Mouse (Mus musculus) megakaryocyte progenitor cell, adult 5-6 weeks (primary cell): Measurements from ENCODE around the gene Gm36028. TPM values are rescaled to one million over a fixed set of nuclear protein-coding genes. Genes with fewer than 3 reads are reported as not detected.

Experiments
- ATAC-seq: replicated peaks from 2 replicates; pipeline ENCODE4 v1.8.0; 2016; ENCODE audit warnings: mild to moderate bottlenecking, moderate TSS enrichment, inconsistent platforms; ENCODE audit not compliant: poor library complexity
- total RNA-seq, 2 experiments: library from RNA; stranded (forward) in 1 of 2; stranded (reverse) in 1 of 2; fragments of 157-497, 149-512 nt in 1 of 2; fragments of 200-1000 nt in 1 of 2; gene quantifications; 2 replicates each; pipeline versions ENCODE4 v1.2.3 to v1.2.4; 2015 to 2017

Gene Gm36028
- total RNA-seq, 2 experiments from 2014 or later = 0.50 TPM; not detected in 1

DNA sequence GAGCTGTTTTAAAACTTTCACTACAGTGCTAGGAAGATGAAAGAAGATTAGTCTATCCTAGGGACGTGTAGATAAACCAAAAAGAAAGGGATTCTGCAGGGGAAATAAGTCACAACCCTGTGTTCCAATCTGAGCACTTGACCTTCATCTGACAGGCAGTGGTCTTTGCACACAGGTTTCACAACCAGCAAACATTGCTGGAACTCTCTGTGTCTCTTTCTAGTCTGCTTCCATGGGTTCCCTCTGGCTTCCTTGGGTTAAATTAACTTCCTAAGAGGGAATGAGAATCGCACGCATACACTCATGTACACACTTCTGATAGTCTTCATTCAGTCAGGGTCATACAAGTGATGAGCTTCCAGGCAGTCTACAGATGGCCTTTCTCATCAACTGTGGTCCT, 2.9 kb upstream of the Gm36028 start:
- no peak for ATAC-seq

DNA sequence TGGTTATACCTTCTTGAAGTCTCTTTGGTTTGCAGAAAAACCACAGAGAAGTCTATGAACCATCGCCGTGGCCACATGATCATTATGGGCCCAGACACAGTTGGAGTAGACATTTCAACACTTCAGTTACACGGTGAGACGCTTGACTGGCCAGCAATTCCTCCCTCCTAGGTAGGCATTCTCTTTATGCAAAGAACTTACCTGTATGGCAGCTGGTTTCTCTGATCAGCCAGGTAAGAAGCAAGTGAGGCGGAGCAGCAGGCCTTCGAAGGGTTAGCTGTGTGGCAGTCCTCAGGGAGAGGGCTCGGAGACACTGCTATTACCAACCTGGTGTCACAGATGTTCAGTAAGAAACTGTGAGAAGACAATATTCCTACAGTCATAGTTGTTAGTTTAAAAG, 733 bp downstream of the Gm36028 start:
- no peak for ATAC-seq

GRCm38 (mm10) chr16:37857495-37857894, 3.5 kb downstream of the Gm36028 start:
- ATAC-seq = no peak

DNA sequence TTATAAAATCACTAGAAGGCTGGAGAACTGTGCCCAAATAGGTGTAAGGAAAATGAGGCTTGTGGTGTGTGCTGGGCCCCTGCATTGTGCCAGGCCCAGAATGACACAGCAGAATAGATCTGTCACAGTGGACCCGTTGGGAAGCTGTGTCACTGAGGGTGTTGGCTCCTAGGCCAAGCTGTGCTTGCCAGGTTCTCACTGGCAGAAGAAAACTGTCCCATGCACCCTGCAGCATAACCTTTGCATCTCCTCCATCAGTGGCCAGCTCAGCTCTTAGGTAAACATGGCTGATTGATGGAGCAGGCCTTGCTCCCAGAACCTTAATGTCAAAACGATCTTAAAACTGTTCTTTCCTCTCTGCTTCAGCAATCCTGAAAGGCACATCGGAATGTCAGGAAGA, 4.6 kb downstream of the Gm36028 start:
- ATAC-seq = peak; percentile 71

GRCm38 (mm10) chr16:37855583-37855982, 5.4 kb downstream of the Gm36028 start:
- no peak for ATAC-seq

DNA sequence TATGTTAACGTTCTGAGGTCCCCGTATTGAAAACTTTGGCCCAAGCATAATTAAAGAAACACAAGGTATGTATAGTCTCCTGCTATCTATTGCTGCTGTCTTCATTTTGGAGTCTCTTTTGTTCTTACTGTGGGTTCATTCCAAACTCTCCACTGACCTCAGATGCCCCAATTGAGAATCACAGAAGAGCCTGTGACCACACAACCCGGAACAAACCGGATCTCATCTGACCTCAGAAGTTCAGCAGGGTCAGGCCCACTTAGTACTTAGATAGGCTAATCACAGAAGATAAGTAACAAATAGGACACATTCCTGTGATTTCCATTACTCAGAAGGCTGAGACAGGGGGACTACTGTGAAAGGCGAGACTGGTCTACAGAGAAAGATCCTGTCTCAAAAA, 6.4 kb downstream of the Gm36028 start:
- no peak for ATAC-seq

DNA sequence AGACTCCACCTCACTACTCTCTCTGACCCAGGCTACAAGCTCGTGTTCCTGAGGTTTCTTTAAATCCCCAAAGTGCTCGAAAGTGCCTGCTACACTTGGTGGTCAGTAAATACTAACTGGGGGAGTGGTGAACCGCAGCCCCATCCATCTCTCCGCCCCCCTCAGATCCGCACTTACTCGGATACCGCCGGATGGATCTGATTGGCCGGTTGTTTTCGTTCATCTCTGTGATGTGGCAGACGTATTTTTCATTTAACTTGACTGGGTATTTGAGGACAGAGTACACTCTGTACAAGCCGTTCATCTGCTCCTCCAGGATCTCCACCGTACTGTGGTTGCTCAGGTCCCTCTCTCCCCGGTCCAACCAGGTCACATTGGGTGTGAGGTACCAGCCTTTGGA, 6.9 kb downstream of the Gm36028 start:
- ATAC-seq = no peak

GRCm38 (mm10) chr16:37853279-37853678, 7.7 kb downstream of the Gm36028 start:
- no peak for ATAC-seq

- no peak for ATAC-seq
Observed at GRCm38 (mm10) chr16:37851366-37851765, 9.6 kb downstream of the Gm36028 start.

DNA sequence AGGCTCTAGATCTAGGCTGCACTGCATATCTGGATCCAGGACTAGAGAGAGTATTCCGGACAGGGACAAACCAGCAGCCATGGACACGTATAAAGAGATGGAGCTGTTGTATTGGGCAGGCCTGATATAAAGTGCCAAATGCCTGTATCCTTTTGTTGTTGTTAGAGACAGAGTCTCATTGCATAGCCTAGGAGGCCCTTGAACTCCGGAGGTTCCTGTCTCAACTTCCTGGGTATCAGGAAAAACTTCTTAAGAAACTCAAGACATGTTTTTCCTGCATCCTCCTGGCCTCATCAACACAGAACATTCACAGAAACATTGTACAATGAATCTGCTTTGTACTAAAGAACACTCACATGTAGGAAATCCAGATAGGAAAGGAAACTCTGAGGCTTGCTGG, 13.9 kb downstream of the Gm36028 start:
- no peak for ATAC-seq

GRCm38 (mm10) chr16:37845202-37845925, 15.6 kb downstream of the Gm36028 start:
- ATAC-seq = no peak

- ATAC-seq = no peak
Observed at GRCm38 (mm10) chr16:37843740-37844139, 17.2 kb downstream of the Gm36028 start.

DNA sequence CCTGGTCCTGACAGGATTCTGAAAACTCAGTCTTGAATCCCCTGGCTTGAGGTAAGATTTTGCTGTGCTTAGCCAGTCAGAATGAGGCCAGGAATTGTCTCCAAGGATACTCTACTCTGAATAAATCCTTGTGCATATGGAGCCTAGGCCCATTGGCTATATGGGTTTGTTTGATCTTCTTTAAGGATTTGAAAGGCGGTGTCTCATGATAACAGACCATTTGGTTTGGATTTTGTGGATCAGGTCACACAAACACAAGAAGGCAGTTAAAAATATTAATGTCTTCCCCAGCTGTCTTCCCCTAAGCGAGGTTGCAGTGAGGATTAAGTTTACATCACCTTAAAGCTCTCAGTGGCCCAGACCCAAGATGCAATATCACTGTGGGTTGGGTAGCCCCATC, 18.5 kb downstream of the Gm36028 start:
- no peak for ATAC-seq

DNA sequence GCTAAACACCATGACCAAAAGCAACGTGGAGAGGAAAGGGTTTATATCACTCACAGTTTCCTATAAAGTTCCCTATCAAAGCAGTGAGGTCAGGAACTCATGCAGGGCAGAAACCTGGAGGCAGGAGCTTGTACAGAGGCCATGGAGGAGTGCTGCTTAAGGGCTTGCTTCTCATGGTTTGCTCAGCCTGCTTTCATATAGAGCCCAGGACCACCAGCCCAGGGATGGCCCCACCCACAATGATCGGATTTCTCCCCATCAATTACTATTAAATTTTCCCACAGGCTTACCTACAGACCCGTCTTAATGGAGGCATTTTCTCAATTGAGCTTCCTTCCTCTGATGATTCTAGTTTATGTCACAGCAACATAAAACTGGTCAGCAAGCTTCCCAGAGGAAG, 23.4 kb downstream of the Gm36028 start:
- ATAC-seq = no peak

GRCm38 (mm10) chr16:37831041-37831440, 29.9 kb downstream of the Gm36028 start:
- no peak for ATAC-seq

DNA sequence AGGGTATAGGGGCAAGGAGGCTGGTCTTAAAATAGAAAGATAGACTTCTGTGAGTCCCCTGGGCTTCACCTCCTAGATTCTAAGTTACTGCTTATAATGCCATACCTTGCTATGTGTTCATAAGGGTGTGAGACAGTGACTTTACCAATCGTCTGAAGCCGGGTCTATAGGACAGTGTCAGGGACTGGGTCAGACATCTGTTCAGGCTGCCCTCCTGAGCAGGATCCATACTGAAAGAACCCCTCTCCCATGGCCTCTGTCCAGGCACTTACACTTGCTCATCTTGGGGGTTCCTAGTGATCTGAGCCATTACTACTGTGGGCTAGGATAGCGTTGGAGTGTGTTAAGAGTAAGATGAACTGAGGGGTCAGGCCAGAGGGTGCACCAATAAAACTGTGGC, 34.7 kb downstream of the Gm36028 start:
- no peak for ATAC-seq

GRCm38 (mm10) chr16:37824778-37825505, 36.0 kb downstream of the Gm36028 start:
- ATAC-seq = no peak

- ATAC-seq = no peak
Observed at GRCm38 (mm10) chr16:37823949-37824348, 37.0 kb downstream of the Gm36028 start.

DNA sequence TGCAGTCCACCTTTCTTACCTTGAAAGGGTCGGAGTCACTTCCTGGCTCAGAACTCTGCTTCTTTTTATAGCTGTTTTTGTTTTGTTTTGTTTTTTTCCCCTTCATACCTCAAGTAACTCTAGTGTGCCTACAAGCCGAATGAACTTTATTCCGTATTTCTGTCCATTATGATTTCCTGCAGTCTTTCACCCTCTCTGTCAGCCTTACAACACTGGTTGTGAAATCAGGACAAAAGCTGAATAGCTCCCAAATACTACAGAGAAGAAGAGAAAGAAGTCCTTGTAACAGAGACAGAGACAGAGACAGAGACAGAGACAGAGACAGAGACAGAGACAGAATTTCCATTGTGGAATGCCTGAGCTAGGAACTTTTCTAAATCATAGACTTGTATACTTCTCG, 43.0 kb downstream of the Gm36028 start:
- ATAC-seq = no peak

GRCm38 (mm10) chr16:37814383-37814971, 46.5 kb downstream of the Gm36028 start:
- peak; percentile 98 for ATAC-seq

DNA sequence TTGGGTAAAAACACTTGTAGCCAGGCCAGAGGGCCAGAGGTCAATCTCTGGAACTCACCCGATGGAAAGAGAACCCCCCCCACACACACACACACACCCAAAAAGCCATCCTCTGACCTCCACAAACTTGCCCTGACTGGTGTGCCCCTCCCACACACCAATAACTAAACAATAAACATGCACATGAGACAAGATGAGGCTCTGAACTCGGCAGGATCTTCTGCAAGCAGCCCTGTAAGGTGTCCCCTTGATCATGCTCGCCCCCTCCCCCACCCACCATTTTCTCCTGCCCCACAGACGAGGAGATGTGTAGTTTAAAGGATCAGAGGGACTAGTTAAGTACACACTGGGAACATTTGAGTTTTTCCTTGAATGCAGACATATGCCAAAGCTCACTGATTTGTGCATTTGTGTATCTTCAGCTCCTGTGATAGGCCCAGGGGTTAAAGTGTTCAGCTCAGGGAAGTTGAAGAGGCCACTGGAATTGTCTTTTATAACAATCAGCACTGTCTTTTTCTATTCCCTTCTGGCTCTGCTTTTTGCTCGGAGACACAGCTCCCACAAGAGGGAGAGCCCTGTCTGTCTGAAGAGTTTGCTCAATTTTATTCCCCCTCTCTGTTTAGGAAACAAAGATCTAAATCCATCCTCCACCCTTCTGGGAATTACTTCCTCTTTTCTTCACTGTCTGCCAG, 47.1 kb downstream of the Gm36028 start:
- ATAC-seq = no peak

- ATAC-seq = peak; percentile 45
Observed at GRCm38 (mm10) chr16:37812474-37812886, 48.5 kb downstream of the Gm36028 start.
